Mouse (Mus musculus): Measurements from ENCODE around the gene Sox6.

The Sox6 gene

GRCm38 (mm10) chr7:115891482-115891881, 147.1 kb downstream of the Sox6 start:
- DNase-seq (ENCODE audit: low spot score in 2 of 2) = no peak

GRCm38 (mm10) chr7:115889926-115890325, 148.7 kb downstream of the Sox6 start:
- DNase-seq (ENCODE audit: low spot score in 2 of 2) = no peak

GRCm38 (mm10) chr7:115888561-115888960, 150.0 kb downstream of the Sox6 start:
- DNase-seq (ENCODE audit: low spot score in 2 of 2) = no peak

- DNase-seq (ENCODE audit: low spot score in 2 of 2) = no peak
Measured at GRCm38 (mm10) chr7:115888120-115888519, 150.5 kb downstream of the Sox6 start.

GRCm38 (mm10) chr7:115872903-115873302, 165.7 kb downstream of the Sox6 start:
- peak in 1 of 2 experiments; percentile 3 for DNase-seq (ENCODE audit: low spot score in 2 of 2)

DNA sequence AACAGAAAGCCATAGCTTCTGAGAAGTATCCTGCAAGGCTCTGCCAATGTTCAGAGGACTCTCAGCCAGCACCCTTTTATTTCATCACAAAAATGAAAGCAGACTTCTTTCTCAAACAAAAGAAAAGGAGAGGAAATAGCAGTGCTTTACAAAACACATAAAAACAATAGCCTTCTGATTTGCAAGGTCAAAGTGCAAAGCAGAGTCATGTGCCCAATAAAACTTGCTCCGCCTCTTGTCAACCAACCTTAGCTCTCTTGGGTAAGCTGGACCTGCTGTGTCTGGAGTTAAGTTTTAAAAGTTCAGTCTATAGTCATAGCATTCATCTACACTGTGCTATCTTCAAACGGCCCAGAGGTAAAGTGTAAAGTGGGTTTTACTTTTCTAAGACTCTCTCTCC, 170.1 kb downstream of the Sox6 start:
- DNase-seq (ENCODE audit: low spot score in 2 of 2) = no peak

- DNase-seq (ENCODE audit: low spot score in 2 of 2) = no peak
Measured at GRCm38 (mm10) chr7:115867518-115868270, 170.9 kb downstream of the Sox6 start.

GRCm38 (mm10) chr7:115866698-115867500, 171.7 kb downstream of the Sox6 start:
- no peak for DNase-seq (ENCODE audit: low spot score in 2 of 2)

DNA sequence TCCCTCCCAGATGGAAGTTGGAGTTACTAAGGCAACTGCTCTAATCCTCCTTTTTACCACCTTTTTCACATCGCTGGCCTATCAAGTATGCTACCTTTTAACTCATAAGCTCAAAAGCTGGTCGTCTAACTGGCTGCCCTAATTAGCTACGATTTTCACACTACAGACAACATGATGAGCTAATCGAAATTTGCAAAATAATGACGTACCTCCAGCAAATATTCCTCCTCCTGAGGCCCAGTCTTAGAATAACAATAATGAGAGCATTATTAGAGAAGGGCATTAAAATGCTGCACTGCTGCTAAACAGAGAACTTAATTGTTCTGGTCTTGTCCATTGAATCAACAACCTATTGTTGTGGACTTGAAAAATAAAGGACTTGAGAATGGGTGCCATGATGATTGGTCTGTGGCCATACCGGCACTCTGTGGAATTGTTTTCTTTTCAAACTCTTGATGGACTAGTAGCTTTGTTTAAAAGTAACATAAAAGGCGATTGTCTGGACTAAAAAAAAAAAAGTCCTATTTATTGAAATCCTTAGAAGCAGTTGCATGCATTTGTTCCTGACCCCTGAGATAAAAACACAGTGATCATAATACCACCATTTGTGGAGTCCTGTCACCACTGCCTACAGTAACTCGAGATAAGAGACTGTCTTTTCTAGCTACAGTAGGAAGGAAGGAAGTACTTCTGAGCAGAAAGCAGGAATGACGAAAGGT, 172.5 kb downstream of the Sox6 start:
- DNase-seq (ENCODE audit: low spot score in 2 of 2) = no peak

DNA sequence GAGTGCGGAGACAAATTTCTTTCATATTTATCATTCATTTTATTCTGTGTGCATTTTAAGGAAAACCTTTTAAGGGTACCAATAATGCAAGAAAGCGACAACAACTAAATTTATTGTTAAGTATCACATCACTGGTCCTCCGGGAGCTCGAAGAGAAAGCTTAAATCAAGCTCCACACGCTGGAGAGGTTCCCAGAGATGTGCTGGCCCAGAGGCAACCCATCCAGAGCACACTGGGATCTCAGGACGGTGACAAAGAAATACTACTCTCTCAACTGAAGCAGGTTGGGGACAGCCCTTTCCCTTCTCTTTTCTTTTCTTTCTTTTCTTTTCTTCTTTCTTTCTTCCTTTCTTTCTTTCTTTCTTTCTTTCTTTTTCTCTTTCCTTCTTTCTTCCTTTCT, 173.4 kb downstream of the Sox6 start:
- no peak for DNase-seq (ENCODE audit: low spot score in 2 of 2)

GRCm38 (mm10) chr7:115864411-115864810, 174.2 kb downstream of the Sox6 start:
- DNase-seq (ENCODE audit: low spot score in 2 of 2) = no peak

- no peak for DNase-seq (ENCODE audit: low spot score in 2 of 2)
Measured at GRCm38 (mm10) chr7:115859691-115860401, 178.8 kb downstream of the Sox6 start.

DNA sequence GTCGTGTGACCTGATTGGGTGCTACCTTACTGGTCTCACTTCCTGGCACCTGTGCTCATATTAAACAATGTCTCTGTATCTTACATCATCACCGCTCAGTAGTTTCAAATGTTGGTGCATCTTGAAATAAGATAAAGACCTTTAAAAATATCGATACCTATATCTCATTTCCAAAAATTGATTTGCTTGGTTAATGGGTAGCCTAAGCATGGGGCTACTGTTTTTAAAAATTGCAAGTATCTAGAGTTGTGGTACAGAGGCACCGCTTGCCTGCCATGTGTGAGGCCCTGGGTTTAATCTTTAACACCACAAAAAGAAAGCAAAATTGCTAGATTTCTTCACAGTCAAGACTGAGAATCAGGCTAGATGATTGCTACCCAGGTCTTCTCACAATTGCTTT, 187.5 kb downstream of the Sox6 start:
- no peak for DNase-seq (ENCODE audit: low spot score in 2 of 2)

DNA sequence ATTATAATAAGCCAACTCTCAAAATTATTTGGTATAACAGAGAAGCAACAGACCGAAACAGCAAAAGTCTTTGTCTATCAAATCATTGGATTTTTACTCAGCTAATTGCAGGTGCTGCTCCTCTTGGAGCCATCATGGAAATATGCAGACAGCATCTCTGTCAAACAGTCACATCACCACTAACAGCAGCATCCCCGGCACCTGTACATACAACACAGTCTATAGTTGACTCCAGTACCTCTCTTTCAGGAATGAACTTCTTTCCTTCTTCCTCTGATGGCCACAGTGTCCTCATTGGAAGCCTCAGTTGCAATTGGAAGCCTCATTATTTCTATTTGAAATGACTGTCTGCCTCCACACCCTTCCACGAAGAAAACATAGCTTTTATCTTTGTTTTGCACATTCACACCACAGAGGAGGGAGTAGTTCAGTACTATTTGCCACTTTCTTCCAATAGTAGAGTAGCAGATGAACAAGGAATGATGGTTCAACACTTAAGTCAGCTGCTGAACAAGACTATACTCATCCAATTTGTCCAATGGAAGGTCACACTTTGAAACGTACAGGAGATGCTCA, 192.7 kb downstream of the Sox6 start:
- peak; percentile 8 to 50 for DNase-seq (ENCODE audit: low spot score in 2 of 2)

- DNase-seq (ENCODE audit: low spot score in 2 of 2) = peak; percentile 41 to 69
Measured at GRCm38 (mm10) chr7:115844910-115845309, 193.7 kb downstream of the Sox6 start.

- DNase-seq (ENCODE audit: low spot score in 2 of 2) = peak in 1 of 2 experiments; percentile 43
Measured at GRCm38 (mm10) chr7:115844431-115844830, 194.2 kb downstream of the Sox6 start.

- no peak for DNase-seq (ENCODE audit: low spot score in 2 of 2)
Measured at GRCm38 (mm10) chr7:115842251-115842650, 196.3 kb downstream of the Sox6 start.

DNA sequence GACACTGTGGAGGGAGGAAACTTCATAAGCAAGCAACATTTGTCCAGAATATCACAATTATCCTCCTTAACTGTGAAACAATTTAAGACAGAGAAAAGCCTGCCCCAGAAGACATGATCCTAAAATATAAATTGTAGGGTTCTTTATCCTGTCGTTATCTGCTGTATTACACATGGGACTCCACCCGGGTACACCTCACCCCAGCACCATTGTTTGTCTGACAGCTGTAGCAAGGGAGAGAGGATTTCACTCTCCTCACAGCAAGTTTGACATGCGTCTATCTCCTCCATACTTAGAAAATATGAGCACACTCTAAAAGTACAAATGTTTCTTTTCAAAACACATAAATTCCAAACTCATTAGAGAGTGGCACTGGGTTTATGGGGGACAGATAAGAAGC, 198.0 kb downstream of the Sox6 start:
- DNase-seq (ENCODE audit: low spot score in 2 of 2) = no peak

DNA sequence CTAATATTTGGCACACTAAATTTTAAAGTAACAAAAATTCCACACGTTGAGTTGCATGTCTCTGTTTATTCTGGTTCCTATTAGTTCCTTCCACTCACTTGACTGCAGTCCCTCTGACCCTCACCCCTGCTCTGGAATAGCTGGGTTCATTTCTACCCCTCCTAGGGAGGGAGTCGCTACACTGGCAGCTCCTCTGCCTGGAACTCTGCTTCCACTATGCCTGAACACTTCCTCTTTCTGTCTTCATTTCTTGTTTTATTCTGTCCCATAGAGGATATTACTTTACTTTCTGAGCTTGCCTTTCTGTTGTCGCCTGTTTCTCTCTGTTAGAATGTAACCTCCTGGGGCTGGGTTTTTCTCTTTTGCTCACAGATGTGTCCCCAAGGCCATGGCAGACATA, 203.6 kb downstream of the Sox6 start:
- no peak for DNase-seq (ENCODE audit: low spot score in 2 of 2)

GRCm38 (mm10) chr7:115833701-115834100, 204.9 kb downstream of the Sox6 start:
- DNase-seq (ENCODE audit: low spot score in 2 of 2) = no peak

All from spleen, postnatal 36 days (tissue).